Mouse (Mus musculus) frontal cortex, postnatal 25 days (tissue): ENCODE data around the gene Speer1.
"Not testable (repeated sequence)": the region's sequence is repeated elsewhere in the genome, so short reads cannot be mapped to it uniquely, and the experiment has no call there.

Experiments
- DNase-seq, 2 experiments: peaks; one replicate each; pipeline ENCODE4 v3.0.0; 2022; ENCODE audit warnings: low spot score in 2 of 2

The Speer1 gene

DNA sequence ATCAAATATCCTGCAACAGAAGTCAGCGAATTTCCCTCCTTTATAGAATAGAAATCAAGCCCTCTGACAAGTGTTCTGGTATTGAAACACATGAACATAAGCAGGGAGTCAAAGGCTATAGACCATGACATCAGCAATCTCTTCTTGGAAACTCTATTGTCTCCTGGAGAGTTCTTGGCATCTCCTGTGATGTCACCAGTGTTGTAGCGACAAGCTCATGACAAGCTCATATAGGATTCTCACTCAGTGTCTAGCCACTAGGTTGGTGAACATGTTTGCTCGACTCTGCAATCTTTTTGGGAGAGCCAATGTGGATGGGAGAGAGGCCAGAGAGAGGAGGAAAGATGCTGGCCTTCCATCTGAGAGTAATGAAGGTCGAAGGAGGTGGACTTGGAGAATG is at the start of gene Speer1:
Gene Speer1, plus strand, starts transcription at position 301 of the 400 bp plus-strand sequence.
- DNase-seq, result not testable (repeated sequence)
